Mouse (Mus musculus): ENCODE measurements at regions not wholly inside any gene's neighbourhood (a gene's known extent, or its start where the extent isn't known, plus 50 kb on each side); places are given as distances from the start of the nearest gene placed in this dataset.

DNA sequence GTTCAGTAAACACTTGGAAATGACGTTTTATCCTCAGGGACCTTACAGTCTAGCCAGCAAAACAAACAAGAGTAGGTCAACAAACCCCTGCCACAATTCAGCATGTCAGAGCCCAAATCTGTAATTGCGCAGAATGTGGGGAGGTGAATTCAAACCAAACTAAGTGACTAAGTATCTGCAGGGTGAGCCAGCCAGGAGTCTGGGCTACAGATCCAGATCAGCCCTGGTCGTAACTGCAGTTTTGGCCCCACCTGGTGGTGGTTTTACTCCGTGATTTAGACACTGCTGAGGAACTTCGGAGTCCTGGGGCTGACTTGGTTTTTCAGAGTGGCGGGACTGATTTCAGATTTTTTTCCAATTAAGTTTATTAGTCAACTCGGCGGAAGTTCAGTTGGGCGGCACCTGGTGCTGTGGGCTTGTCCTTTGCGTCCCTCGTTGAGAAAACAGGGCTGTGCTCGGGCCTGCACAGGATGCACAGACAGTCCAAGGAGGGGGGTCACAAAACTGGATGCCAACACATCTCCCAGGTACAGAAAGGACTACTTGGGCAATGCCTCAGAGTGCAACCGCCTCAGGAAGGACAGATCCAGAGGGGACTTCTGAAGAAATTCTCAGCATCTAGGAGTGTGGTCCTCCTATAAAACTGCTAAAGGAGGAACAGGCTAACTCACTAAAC lies 107.6 kb upstream of the 1700066M21Rik start:
- Histone ChIP-seq H3ac (ENCODE audit: control insufficient read depth, insufficient read length, low read depth) (no peak overlapping the region), H3K27me3 (ENCODE audit: control insufficient read depth, insufficient read depth, insufficient read length) (no peaks in the 10 kb centered on the region), H3K4me3 (ENCODE audit: insufficient read depth, poor library complexity, severe bottlenecking) (no peak overlapping the region), H3K79me2 (ENCODE audit: control insufficient read depth, insufficient read depth) (no peaks in the 10 kb centered on the region), H3K79me3 (ENCODE audit: low read depth) (no peaks in the 10 kb centered on the region), H3K36me3 (ENCODE audit: control insufficient read depth, insufficient read depth) (no peaks in the 10 kb centered on the region)
- TF ChIP-seq FOSL1 (IDR thresholded peaks at IDR 0.05; ENCODE audit: insufficient read depth, low read length, poor library complexity, severe bottlenecking) = no peak
- TF ChIP-seq MAX (IDR thresholded peaks at IDR 0.05) = no peak
- TF ChIP-seq USF1 (IDR thresholded peaks at IDR 0.05; ENCODE audit: low read depth) = no peak
- TF ChIP-seq MYOD1 (IDR thresholded peaks at IDR 0.05; ENCODE audit: control insufficient read depth, insufficient read length, low read depth) = no peak
- TF ChIP-seq CEBPB (IDR thresholded peaks at IDR 0.05; ENCODE audit: low read depth) = no peak
- TF ChIP-seq MYOG (IDR thresholded peaks at IDR 0.05; ENCODE audit: control insufficient read depth, extremely low read depth, insufficient read length) = no peak
- TF ChIP-seq CTCF (IDR thresholded peaks at IDR 0.05; ENCODE audit: control insufficient read depth, insufficient read depth, insufficient read length) = no peak

DNA sequence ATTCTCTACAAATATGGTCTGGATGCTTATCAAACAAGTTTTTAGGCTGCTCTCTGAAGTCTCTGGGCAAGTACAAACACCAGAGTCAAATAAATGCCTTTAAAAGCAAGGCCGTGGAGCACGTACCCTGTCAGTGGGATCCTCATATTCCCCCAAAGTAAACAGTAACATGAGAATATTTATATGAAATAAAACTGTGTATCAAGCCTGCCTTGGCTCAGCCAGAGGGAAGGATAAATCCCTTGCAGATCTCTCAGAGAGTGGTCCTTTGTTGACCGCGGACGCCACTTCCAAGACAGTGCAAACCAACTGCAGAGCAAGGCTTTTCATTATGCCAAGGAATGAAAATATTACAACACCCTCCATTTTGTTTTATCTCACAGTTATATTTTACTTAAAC lies 104.8 kb upstream of the 1700066M21Rik start:
- no peak overlapping the region for H3ac ChIP-seq (ENCODE audit: control insufficient read depth, insufficient read length, low read depth)

DNA sequence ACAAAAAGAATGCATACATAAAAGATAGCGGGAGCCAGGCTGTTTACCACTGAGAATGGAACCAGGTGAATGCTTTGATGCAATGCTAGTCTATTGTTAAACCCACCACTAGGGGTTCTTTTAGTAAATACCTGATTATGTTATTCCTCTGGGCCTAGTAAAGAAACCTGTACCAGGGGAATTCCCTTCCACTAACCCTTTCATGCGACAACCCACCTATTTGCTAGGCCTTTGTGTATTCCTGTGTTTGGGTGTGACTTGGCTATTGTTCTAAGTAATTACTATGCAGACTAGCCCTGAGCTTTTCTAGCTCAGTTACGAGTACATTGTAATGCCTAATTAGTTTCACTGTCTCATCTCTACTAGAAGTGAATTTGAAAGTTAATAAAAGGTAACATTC lies 95.9 kb upstream of the 1700066M21Rik start:
- no peaks in the 10 kb centered on the region for H3K36me3 ChIP-seq (ENCODE audit: control insufficient read depth, insufficient read depth)

More for the DNA sequence above, 104.8 kb upstream of the 1700066M21Rik start:
- TF ChIP-seq CEBPB (IDR thresholded peaks at IDR 0.05; ENCODE audit: low read depth) = no peak
- no peak for TF ChIP-seq MAX (IDR thresholded peaks at IDR 0.05)
- TF ChIP-seq MYOD1 (IDR thresholded peaks at IDR 0.05; ENCODE audit: control insufficient read depth, insufficient read length, low read depth) = no peak
- TF ChIP-seq MYOG (IDR thresholded peaks at IDR 0.05; ENCODE audit: control insufficient read depth, extremely low read depth, insufficient read length) = no peak
- Histone ChIP-seq H3K4me3 (ENCODE audit: insufficient read depth, poor library complexity, severe bottlenecking) (no peak overlapping the region), H3K36me3 (ENCODE audit: control insufficient read depth, insufficient read depth) (no peaks in the 10 kb centered on the region), H3K79me2 (ENCODE audit: control insufficient read depth, insufficient read depth) (no peaks in the 10 kb centered on the region), H3K27me3 (ENCODE audit: control insufficient read depth, insufficient read depth, insufficient read length) (no peaks in the 10 kb centered on the region), H3K79me3 (ENCODE audit: low read depth) (no peaks in the 10 kb centered on the region)

DNA sequence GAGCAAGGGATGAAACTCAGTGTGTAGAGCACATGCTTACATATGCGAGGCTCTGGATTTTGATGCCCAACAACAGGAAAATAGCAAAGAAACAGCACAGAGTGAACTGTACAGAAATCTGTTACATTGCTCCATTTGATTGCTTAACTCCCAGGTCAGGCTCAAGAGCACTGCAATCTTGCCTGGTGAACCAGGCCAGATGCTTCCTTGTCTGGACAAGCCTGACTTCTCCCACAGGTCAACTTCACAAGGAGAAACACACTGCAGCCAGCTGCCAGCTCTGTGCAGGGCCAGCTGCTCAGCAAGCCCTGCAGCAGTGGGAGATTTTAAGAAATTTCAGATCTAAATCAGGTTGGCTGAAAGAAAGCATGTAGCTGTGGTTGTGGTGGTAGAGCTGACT lies 81.2 kb upstream of the 1700066M21Rik start:
- no peak overlapping the region for H3K4me3 ChIP-seq (ENCODE audit: insufficient read depth, poor library complexity, severe bottlenecking)
- no peak for TF ChIP-seq FOSL1 (IDR thresholded peaks at IDR 0.05; ENCODE audit: insufficient read depth, low read length, poor library complexity, severe bottlenecking)
- no peak for TF ChIP-seq MAX (IDR thresholded peaks at IDR 0.05)
- no peak for TF ChIP-seq USF1 (IDR thresholded peaks at IDR 0.05; ENCODE audit: low read depth)
- no peak for TF ChIP-seq CTCF (IDR thresholded peaks at IDR 0.05; ENCODE audit: control insufficient read depth, insufficient read depth, insufficient read length)
- no peak for TF ChIP-seq MYOD1 (IDR thresholded peaks at IDR 0.05; ENCODE audit: control insufficient read depth, insufficient read length, low read depth)
- TF ChIP-seq CEBPB (IDR thresholded peaks at IDR 0.05; ENCODE audit: low read depth) = no peak
- no peak for TF ChIP-seq MYOG (IDR thresholded peaks at IDR 0.05; ENCODE audit: control insufficient read depth, extremely low read depth, insufficient read length)
- H3K36me3 ChIP-seq (ENCODE audit: control insufficient read depth, insufficient read depth) = no peaks in the 10 kb centered on the region
- H3K79me2 ChIP-seq (ENCODE audit: control insufficient read depth, insufficient read depth) = no peaks in the 10 kb centered on the region
- no peaks in the 10 kb centered on the region for H3K79me3 ChIP-seq (ENCODE audit: low read depth)
- no peaks in the 10 kb centered on the region for H3K27me3 ChIP-seq (ENCODE audit: control insufficient read depth, insufficient read depth, insufficient read length)
- H3ac ChIP-seq (ENCODE audit: control insufficient read depth, insufficient read length, low read depth) = no peak overlapping the region

More for the DNA sequence above, 95.9 kb upstream of the 1700066M21Rik start:
- Histone ChIP-seq H3K4me3 (ENCODE audit: insufficient read depth, poor library complexity, severe bottlenecking) (no peak overlapping the region), H3K27me3 (ENCODE audit: control insufficient read depth, insufficient read depth, insufficient read length) (no peaks in the 10 kb centered on the region), H3K79me2 (ENCODE audit: control insufficient read depth, insufficient read depth) (no peaks in the 10 kb centered on the region), H3ac (ENCODE audit: control insufficient read depth, insufficient read length, low read depth) (no peak overlapping the region), H3K79me3 (ENCODE audit: low read depth) (no peaks in the 10 kb centered on the region)
- no peak for TF ChIP-seq USF1 (IDR thresholded peaks at IDR 0.05; ENCODE audit: low read depth)
- TF ChIP-seq MYOG (IDR thresholded peaks at IDR 0.05; ENCODE audit: control insufficient read depth, extremely low read depth, insufficient read length) = no peak
- TF ChIP-seq FOSL1 (IDR thresholded peaks at IDR 0.05; ENCODE audit: insufficient read depth, low read length, poor library complexity, severe bottlenecking) = no peak
- TF ChIP-seq MYOD1 (IDR thresholded peaks at IDR 0.05; ENCODE audit: control insufficient read depth, insufficient read length, low read depth) = no peak
- no peak for TF ChIP-seq MAX (IDR thresholded peaks at IDR 0.05)
- no peak for TF ChIP-seq CEBPB (IDR thresholded peaks at IDR 0.05; ENCODE audit: low read depth)
- no peak for TF ChIP-seq CTCF (IDR thresholded peaks at IDR 0.05; ENCODE audit: control insufficient read depth, insufficient read depth, insufficient read length)

DNA sequence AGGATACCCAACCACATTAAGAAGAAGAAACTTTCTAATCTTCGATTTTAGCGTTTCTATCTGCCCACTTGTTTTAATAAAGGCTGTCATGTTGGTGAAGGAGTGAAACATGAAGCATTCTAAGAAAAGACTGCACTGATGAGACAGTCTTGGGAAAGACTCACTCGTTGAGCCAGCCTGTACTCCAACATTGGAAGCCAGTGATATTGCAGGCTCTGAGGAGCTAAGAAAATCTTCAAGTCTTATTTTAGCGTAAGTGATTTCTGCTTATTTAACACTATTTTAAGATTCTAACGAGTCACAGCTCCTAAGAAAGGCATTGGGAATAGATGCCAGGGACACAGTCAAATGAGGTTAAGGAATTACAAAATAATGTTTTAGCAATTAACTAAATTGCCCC lies 78.9 kb upstream of the 1700066M21Rik start:
- Histone ChIP-seq H3ac (ENCODE audit: control insufficient read depth, insufficient read length, low read depth) (no peak overlapping the region), H3K36me3 (ENCODE audit: control insufficient read depth, insufficient read depth) (no peaks in the 10 kb centered on the region), H3K79me3 (ENCODE audit: low read depth) (no peaks in the 10 kb centered on the region), H3K79me2 (ENCODE audit: control insufficient read depth, insufficient read depth) (no peaks in the 10 kb centered on the region), H3K27me3 (ENCODE audit: control insufficient read depth, insufficient read depth, insufficient read length) (no peaks in the 10 kb centered on the region), H3K4me3 (ENCODE audit: insufficient read depth, poor library complexity, severe bottlenecking) (no peak overlapping the region)
- TF ChIP-seq MYOD1 (IDR thresholded peaks at IDR 0.05; ENCODE audit: control insufficient read depth, insufficient read length, low read depth) (no peak), FOSL1 (IDR thresholded peaks at IDR 0.05; ENCODE audit: insufficient read depth, low read length, poor library complexity, severe bottlenecking) (no peak), CEBPB (IDR thresholded peaks at IDR 0.05; ENCODE audit: low read depth) (no peak), CTCF (IDR thresholded peaks at IDR 0.05; ENCODE audit: control insufficient read depth, insufficient read depth, insufficient read length) (no peak), MYOG (IDR thresholded peaks at IDR 0.05; ENCODE audit: control insufficient read depth, extremely low read depth, insufficient read length) (no peak)
